Mouse (Mus musculus) ES-Bruce4 (cell line): ENCODE measurements at regions not wholly inside any gene's neighbourhood (a gene's known extent, or its start where the extent isn't known, plus 50 kb on each side); places are given as distances from the start of the nearest gene placed in this dataset.
"Not testable (repeated sequence)": the region's sequence is repeated elsewhere in the genome, so short reads cannot be mapped to it uniquely, and the experiment has no call there.

ENCODE experiments used
- H3K27ac ChIP-seq: 2 replicates; pipeline ENCODE4 v1.5.1; 2012; ENCODE audit warnings: low read length, inconsistent platforms; ENCODE audit not compliant: insufficient read depth
- H3K27me3 ChIP-seq: 2 replicates; pipeline ENCODE4 v1.6.1; 2012; ENCODE audit warnings: mild to moderate bottlenecking, low read length, inconsistent platforms; ENCODE audit not compliant: control insufficient read depth, poor library complexity, insufficient read depth, severe bottlenecking
- H3K36me3 ChIP-seq: 2 replicates; pipeline ENCODE4 v1.6.1; 2012; ENCODE audit warnings: inconsistent platforms, mild to moderate bottlenecking, low read length, moderate library complexity; ENCODE audit not compliant: control insufficient read depth, poor library complexity, insufficient read depth, severe bottlenecking
- H3K4me1 ChIP-seq: one replicate; pipeline ENCODE4 v1.8.1; 2011; ENCODE audit warnings: low read length; ENCODE audit not compliant: control insufficient read depth, insufficient read depth
- H3K4me3 ChIP-seq: 2 replicates; pipeline ENCODE4 v1.5.1; 2011; ENCODE audit warnings: low read depth, mild to moderate bottlenecking, low read length
- H3K9ac ChIP-seq: 2 replicates; pipeline ENCODE4 v1.6.1; 2012; ENCODE audit warnings: low read depth, mild to moderate bottlenecking, inconsistent platforms; ENCODE audit not compliant: poor library complexity, severe bottlenecking
- H3K9me3 ChIP-seq: replicated peaks from 2 replicates; pipeline ENCODE4 v1.6.1; 2012; ENCODE audit warnings: mild to moderate bottlenecking, low read length, inconsistent platforms; ENCODE audit not compliant: control insufficient read depth, poor library complexity, insufficient read depth, severe bottlenecking
- CTCF ChIP-seq: IDR thresholded peaks from one replicate; pipeline ENCODE4 v1.8.1; 2011; ENCODE audit warnings: low read depth, low read length
- EP300 ChIP-seq: IDR thresholded peaks from 2 replicates; pipeline ENCODE4 v1.6.1; 2011; ENCODE audit warnings: low read depth, low read length; ENCODE audit not compliant: insufficient read depth
- POLR2A ChIP-seq: IDR thresholded peaks from one replicate; pipeline ENCODE4 v1.8.1; 2011; ENCODE audit warnings: low read length; ENCODE audit not compliant: insufficient read depth

GRCm38 (mm10) chr6:7441725-7442124 is 113.0 kb upstream of the Tac1 start:
- H3K27me3 ChIP-seq, result 0 out of 2 replicates have a peak, but pooled peaks cover 2% of the 10 kb centered on the region
- no peak overlapping the region for H3K9ac ChIP-seq
- H3K36me3 ChIP-seq, result no peaks in the 10 kb centered on the region
- H3K9me3 ChIP-seq, result no peaks in the 10 kb centered on the region
- no peak overlapping the region for H3K4me3 ChIP-seq
- H3K4me1 ChIP-seq, result no peaks in the 10 kb centered on the region
- TF ChIP-seq EP300, result no peak
- no peak for TF ChIP-seq CTCF
- TF ChIP-seq POLR2A, result no peak
- H3K27ac ChIP-seq, result no peak overlapping the region

GRCm38 (mm10) chr6:7442286-7442685 is 112.4 kb upstream of the Tac1 start:
- not testable (repeated sequence) for H3K27ac ChIP-seq, H3K9me3 ChIP-seq, H3K4me1 ChIP-seq, H3K9ac ChIP-seq, H3K36me3 ChIP-seq, H3K4me3 ChIP-seq, H3K27me3 ChIP-seq

- TF ChIP-seq POLR2A, result no peak
- no peak for TF ChIP-seq EP300
- no peak for TF ChIP-seq CTCF
- no peaks in the 10 kb centered on the region for H3K27me3 ChIP-seq
- H3K27ac ChIP-seq, result no peak overlapping the region
- no peak overlapping the region for H3K4me3 ChIP-seq
- no peaks in the 10 kb centered on the region for H3K4me1 ChIP-seq
- no peak overlapping the region for H3K9ac ChIP-seq
- no peaks in the 10 kb centered on the region for H3K36me3 ChIP-seq
- no peaks in the 10 kb centered on the region for H3K9me3 ChIP-seq
Measured at GRCm38 (mm10) chr6:7455881-7456280, 98.8 kb upstream of the Tac1 start.

GRCm38 (mm10) chr6:7463896-7464295 is 90.8 kb upstream of the Tac1 start:
- H3K36me3 ChIP-seq, result no peaks in the 10 kb centered on the region
- H3K9ac ChIP-seq, result no peak overlapping the region
- TF ChIP-seq CTCF (no peak), POLR2A (no peak), EP300 (no peak)
- H3K27me3 ChIP-seq, result no peaks in the 10 kb centered on the region
- H3K9me3 ChIP-seq, result no peaks in the 10 kb centered on the region
- no peak overlapping the region for H3K27ac ChIP-seq
- no peaks in the 10 kb centered on the region for H3K4me1 ChIP-seq
- no peak overlapping the region for H3K4me3 ChIP-seq

- no peak overlapping the region for H3K4me3 ChIP-seq
- no peaks in the 10 kb centered on the region for H3K4me1 ChIP-seq
- H3K36me3 ChIP-seq, result no peaks in the 10 kb centered on the region
- no peak overlapping the region for H3K27ac ChIP-seq
- no peaks in the 10 kb centered on the region for H3K9me3 ChIP-seq
- H3K27me3 ChIP-seq, result no peaks in the 10 kb centered on the region
- H3K9ac ChIP-seq, result no peak overlapping the region
- TF ChIP-seq POLR2A, result no peak
- no peak for TF ChIP-seq EP300
- TF ChIP-seq CTCF, result no peak
Measured at GRCm38 (mm10) chr6:7464346-7464745, 90.3 kb upstream of the Tac1 start.

GRCm38 (mm10) chr6:7472366-7473026 is 82.2 kb upstream of the Tac1 start:
- Histone ChIP-seq H3K4me3 (no peak overlapping the region), H3K9me3 (no peaks in the 10 kb centered on the region), H3K4me1 (no peaks in the 10 kb centered on the region), H3K27ac (no peak overlapping the region), H3K27me3 (no peaks in the 10 kb centered on the region), H3K36me3 (no peaks in the 10 kb centered on the region), H3K9ac (no peak overlapping the region)
- TF ChIP-seq POLR2A (no peak), EP300 (no peak), CTCF (no peak)
